Mouse (Mus musculus) midbrain, embryonic 12.5 days (tissue): ENCODE measurements around the gene Tnn. TPM values are rescaled to one million over a fixed set of nuclear protein-coding genes. Genes with fewer than 3 reads are reported as not detected.

Source experiments
- ATAC-seq: fragments of 200-750 bp; cut with Nextera tagmentation; 2 replicates; pipeline ENCODE4 v1.8.0; 2017; ENCODE audit warnings: low read depth, moderate TSS enrichment, moderate library complexity; ENCODE audit not compliant: low FRiP score
- H3K27ac ChIP-seq: fragments of 300-500 bp; sonication (generic); replicated peaks from 2 replicates; pipeline ENCODE4 v1.5.1; 2016; ENCODE audit warnings: mild to moderate bottlenecking
- H3K27me3 ChIP-seq: fragments of 300-500 bp; sonication (generic); 2 replicates; pipeline ENCODE4 v1.6.1; 2016; ENCODE audit warnings: mild to moderate bottlenecking
- H3K36me3 ChIP-seq: fragments of 300-500 bp; sonication (generic); 2 replicates; pipeline ENCODE4 v1.6.1; 2016
- H3K4me1 ChIP-seq: fragments of 300-500 bp; sonication (generic); 2 replicates; pipeline ENCODE4 v1.6.1; 2016
- H3K4me2 ChIP-seq: fragments of 300-500 bp; sonication (generic); replicated peaks from 2 replicates; pipeline ENCODE4 v1.6.1; 2016; ENCODE audit warnings: mild to moderate bottlenecking, moderate library complexity
- H3K4me3 ChIP-seq: fragments of 300-500 bp; sonication (generic); 2 replicates; pipeline ENCODE4 v1.5.1; 2016; ENCODE audit warnings: mild to moderate bottlenecking
- H3K9ac ChIP-seq: fragments of 300-500 bp; sonication (generic); replicated peaks from 2 replicates; pipeline ENCODE4 v1.6.1; 2016; ENCODE audit warnings: mild to moderate bottlenecking, moderate library complexity
- H3K9me3 ChIP-seq: fragments of 300-500 bp; sonication (generic); 2 replicates; pipeline ENCODE4 v1.6.1; 2016; ENCODE audit warnings: mild to moderate bottlenecking
- WGBS: fragments of 180-500 bp; shearing (Covaris S2); methylation state at CpG from one replicate; pipeline ENCODE4 v1.1.7; 2016; 5-methylcytosine and 5-hydroxymethylcytosine counted together
- polyA plus RNA-seq: library from polyadenylated mRNA; unstranded; fragments of >200 nt; fragmentation: Nextera tagmentation; extraction: Ambion mirVana; gene quantifications from 2 replicates; pipeline ENCODE4 v1.2.1, GENCODE M21; 2016

Gene Tnn
- polyA plus RNA-seq, 1 experiment from 2014 or later: 0.11 TPM

DNA sequence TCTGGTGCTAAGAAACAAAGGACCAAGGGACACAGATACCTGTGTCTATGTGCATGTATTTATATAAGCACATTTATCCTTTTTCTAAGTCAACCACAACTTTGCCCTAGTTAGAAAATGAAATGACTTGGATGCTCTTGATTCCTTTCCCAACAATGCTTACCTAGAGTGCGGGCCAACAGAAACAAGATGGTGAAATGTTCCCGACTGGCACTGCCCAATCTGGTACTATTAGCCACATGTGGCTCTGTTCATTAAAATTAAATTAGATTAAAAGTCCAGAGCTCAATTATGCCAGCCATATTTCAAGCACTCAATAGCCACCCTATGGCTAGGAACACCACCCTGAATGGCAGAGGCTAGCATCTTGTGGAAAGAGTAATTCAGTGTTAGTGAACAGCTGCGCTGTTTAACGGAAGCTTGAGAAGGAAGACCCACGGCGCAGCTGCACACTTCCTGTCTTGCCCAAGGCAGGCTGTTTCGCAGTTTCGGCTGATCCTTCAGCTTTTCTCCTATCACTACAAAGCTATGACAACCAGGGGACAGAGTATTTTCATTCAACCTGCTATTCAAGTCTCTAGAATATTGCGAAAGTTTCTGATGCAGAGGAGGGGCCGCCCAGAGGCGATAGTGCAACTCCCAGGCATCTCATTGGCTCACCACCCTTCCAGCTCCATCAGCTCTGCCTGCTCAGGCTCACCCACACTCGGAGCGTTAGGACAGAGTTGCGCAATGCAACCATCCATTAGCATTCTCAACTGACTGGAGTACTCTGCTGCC lies 74.3 kb downstream of the Tnn start:
- H3K27ac ChIP-seq: no peak overlapping the region
- WGBS: 78% methylated on average over 14 of the region's 14 CpGs
- ATAC-seq: no peak
- H3K4me1 ChIP-seq: no peaks in the 10 kb centered on the region
- no peaks in the 10 kb centered on the region for H3K36me3 ChIP-seq
- no peak overlapping the region for H3K9ac ChIP-seq
- H3K9me3 ChIP-seq: no peaks in the 10 kb centered on the region
- no peak overlapping the region for H3K4me3 ChIP-seq
- H3K27me3 ChIP-seq: no peaks in the 10 kb centered on the region
- no peak overlapping the region for H3K4me2 ChIP-seq

GRCm38 (mm10) chr1:160064547-160065144 lies 88.7 kb downstream of the Tnn start:
- peaks cover 2% of the 10 kb centered on the region; the same call in 1 of the 2 replicates for H3K9me3 ChIP-seq
- H3K27me3 ChIP-seq: no peaks in the 10 kb centered on the region
- H3K4me1 ChIP-seq: no peaks in the 10 kb centered on the region
- no peak overlapping the region for H3K4me3 ChIP-seq
- no peak for ATAC-seq
- H3K9ac ChIP-seq: no peak overlapping the region
- no peak overlapping the region for H3K4me2 ChIP-seq
- 77% methylated on average over 7 of the region's 7 CpGs for WGBS
- H3K36me3 ChIP-seq: no peaks in the 10 kb centered on the region
- H3K27ac ChIP-seq: no peak overlapping the region

DNA sequence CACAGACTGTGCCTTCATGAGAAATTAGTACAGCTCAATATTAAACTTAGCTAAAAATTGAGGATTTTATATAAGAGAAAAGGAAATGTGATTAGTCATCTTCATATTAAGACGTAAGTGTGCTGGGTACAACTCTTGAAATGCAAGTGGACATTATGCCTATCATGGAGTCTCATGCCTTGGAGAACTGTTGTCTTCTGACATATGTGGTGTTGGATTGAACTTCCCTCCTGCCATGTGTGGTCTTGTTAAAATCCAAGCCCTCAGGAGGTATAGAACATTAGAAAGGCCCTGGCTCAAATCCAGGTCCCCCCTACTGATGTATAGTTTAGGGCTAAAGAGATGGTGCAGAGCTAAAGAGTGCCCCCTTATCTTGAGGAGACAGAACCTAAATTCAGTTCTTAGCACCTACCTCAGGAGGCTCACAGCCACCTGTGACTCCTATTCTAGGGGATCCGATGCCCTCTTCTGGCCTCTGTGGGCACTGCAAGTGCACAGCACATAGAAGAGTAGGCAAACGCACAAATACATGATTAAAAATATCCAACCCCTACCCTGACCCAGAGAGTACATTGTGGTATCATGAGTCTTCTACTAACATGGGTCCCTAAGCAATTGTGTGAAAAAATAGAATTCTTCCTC lies 91.5 kb downstream of the Tnn start:
- Histone ChIP-seq H3K36me3 (no peaks in the 10 kb centered on the region), H3K4me3 (no peak overlapping the region), H3K9me3 (peaks cover 2% of the 10 kb centered on the region; the same call in 1 of the 2 replicates), H3K4me1 (no peaks in the 10 kb centered on the region), H3K27me3 (no peaks in the 10 kb centered on the region), H3K27ac (no peak overlapping the region), H3K4me2 (no peak overlapping the region), H3K9ac (no peak overlapping the region)
- no peak for ATAC-seq
- WGBS: 59% methylated on average over 3 of the region's 3 CpGs

- Histone ChIP-seq H3K27ac (no peak overlapping the region), H3K9me3 (no peaks in the 10 kb centered on the region), H3K4me3 (no peak overlapping the region), H3K9ac (no peak overlapping the region), H3K4me1 (no peaks in the 10 kb centered on the region), H3K27me3 (no peaks in the 10 kb centered on the region), H3K36me3 (no peaks in the 10 kb centered on the region), H3K4me2 (no peak overlapping the region)
- no peak for ATAC-seq
- 82% methylated on average over 5 of the region's 5 CpGs for WGBS
These were observed 92.1 kb downstream of the Tnn start for GRCm38 (mm10) chr1:160061321-160061720.

- no peak overlapping the region for H3K4me2 ChIP-seq
- no peaks in the 10 kb centered on the region for H3K9me3 ChIP-seq
- 81% methylated on average over 6 of the region's 6 CpGs for WGBS
- no peaks in the 10 kb centered on the region for H3K4me1 ChIP-seq
- H3K27ac ChIP-seq: no peak overlapping the region
- ATAC-seq: no peak
- H3K4me3 ChIP-seq: no peak overlapping the region
- H3K9ac ChIP-seq: no peak overlapping the region
- H3K36me3 ChIP-seq: no peaks in the 10 kb centered on the region
- no peaks in the 10 kb centered on the region for H3K27me3 ChIP-seq
These were observed 92.8 kb downstream of the Tnn start for GRCm38 (mm10) chr1:160060542-160060941.

- Histone ChIP-seq H3K9ac (no peak overlapping the region), H3K4me3 (no peak overlapping the region), H3K36me3 (no peaks in the 10 kb centered on the region), H3K4me1 (no peaks in the 10 kb centered on the region), H3K27me3 (no peaks in the 10 kb centered on the region), H3K4me2 (no peak overlapping the region), H3K9me3 (no peaks in the 10 kb centered on the region), H3K27ac (no peak overlapping the region)
- 100% methylated on average over 1 of the region's 1 CpGs for WGBS
- ATAC-seq: no peak
These were observed 93.5 kb downstream of the Tnn start for GRCm38 (mm10) chr1:160059908-160060307.

GRCm38 (mm10) chr1:160057657-160058056 lies 95.7 kb downstream of the Tnn start:
- 69% methylated on average over 3 of the region's 3 CpGs for WGBS
- Histone ChIP-seq H3K36me3 (no peaks in the 10 kb centered on the region), H3K4me3 (no peak overlapping the region), H3K4me1 (no peaks in the 10 kb centered on the region), H3K4me2 (no peak overlapping the region), H3K9me3 (no peaks in the 10 kb centered on the region), H3K27me3 (no peaks in the 10 kb centered on the region), H3K9ac (no peak overlapping the region), H3K27ac (no peak overlapping the region)
- ATAC-seq: no peak

GRCm38 (mm10) chr1:160054366-160055078 lies 98.9 kb downstream of the Tnn start:
- H3K36me3 ChIP-seq: no peaks in the 10 kb centered on the region
- no peak overlapping the region for H3K9ac ChIP-seq
- no peaks in the 10 kb centered on the region for H3K4me1 ChIP-seq
- no peak for ATAC-seq
- H3K27ac ChIP-seq: no peak overlapping the region
- no peak overlapping the region for H3K4me3 ChIP-seq
- H3K9me3 ChIP-seq: no peaks in the 10 kb centered on the region
- 85% methylated on average over 5 of the region's 5 CpGs for WGBS
- H3K4me2 ChIP-seq: no peak overlapping the region
- no peaks in the 10 kb centered on the region for H3K27me3 ChIP-seq

- H3K4me3 ChIP-seq: no peak overlapping the region
- H3K9ac ChIP-seq: no peak overlapping the region
- no peak overlapping the region for H3K27ac ChIP-seq
- H3K4me1 ChIP-seq: no peaks in the 10 kb centered on the region
- H3K27me3 ChIP-seq: no peaks in the 10 kb centered on the region
- no peaks in the 10 kb centered on the region for H3K9me3 ChIP-seq
- H3K4me2 ChIP-seq: no peak overlapping the region
- no peaks in the 10 kb centered on the region for H3K36me3 ChIP-seq
- ATAC-seq: no peak
- WGBS: 85% methylated on average over 5 of the region's 5 CpGs
These were observed 99.7 kb downstream of the Tnn start for GRCm38 (mm10) chr1:160053510-160054305.

DNA sequence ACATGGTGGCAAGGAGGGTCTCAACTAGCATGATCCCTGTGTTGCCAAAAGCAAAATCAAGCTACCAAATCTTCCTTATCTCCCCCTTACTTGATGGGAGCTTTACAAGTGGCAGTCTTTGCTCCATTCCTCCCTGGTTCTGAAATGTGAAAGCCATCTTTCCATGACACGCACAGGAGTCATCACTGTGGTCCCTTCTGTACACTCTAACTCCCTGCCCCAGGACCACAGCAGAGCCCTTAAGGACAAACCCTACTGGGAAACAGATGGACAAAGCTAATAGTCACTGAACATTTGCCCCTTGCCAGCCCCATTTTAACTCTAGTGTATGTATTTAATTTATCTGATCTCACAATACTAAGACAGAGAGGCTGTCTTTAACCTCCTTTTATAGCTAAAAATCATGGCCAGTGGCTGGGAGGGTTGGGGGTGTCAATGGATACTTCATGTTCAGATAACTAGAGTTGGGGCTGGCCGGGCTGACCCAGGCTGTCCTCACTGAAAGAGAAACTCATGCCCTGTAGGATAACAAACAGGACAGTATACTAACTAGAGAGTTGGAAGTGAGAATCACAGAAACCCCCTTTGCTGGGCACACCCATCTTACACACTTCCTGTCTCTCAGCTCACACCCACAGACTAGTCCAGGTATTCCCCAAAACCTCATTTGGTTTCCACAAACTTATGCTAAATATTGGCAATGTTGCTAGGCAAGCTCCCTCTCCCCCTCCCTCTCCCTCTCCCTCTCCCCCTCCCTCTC lies 100.6 kb downstream of the Tnn start:
- 92% methylated on average over 2 of the region's 2 CpGs for WGBS
- Histone ChIP-seq H3K9ac (no peak overlapping the region), H3K4me3 (no peak overlapping the region), H3K4me2 (no peak overlapping the region), H3K27ac (no peak overlapping the region), H3K27me3 (no peaks in the 10 kb centered on the region), H3K4me1 (no peaks in the 10 kb centered on the region), H3K36me3 (no peaks in the 10 kb centered on the region), H3K9me3 (no peaks in the 10 kb centered on the region)
- ATAC-seq: no peak

- Histone ChIP-seq H3K4me2 (no peak overlapping the region), H3K36me3 (no peaks in the 10 kb centered on the region), H3K9ac (no peak overlapping the region), H3K9me3 (no peaks in the 10 kb centered on the region), H3K27me3 (no peaks in the 10 kb centered on the region), H3K27ac (no peak overlapping the region), H3K4me3 (no peak overlapping the region), H3K4me1 (no peaks in the 10 kb centered on the region)
- 93% methylated on average over 6 of the region's 6 CpGs for WGBS
- ATAC-seq: no peak
These were observed 102.5 kb downstream of the Tnn start for GRCm38 (mm10) chr1:160050898-160051297.
